Mouse (Mus musculus): ENCODE measurements around the gene Zfr2. TPM values are rescaled to one million over a fixed set of nuclear protein-coding genes. Genes with fewer than 3 reads are reported as not detected.
A peak's percentile ranks its signal among the peaks of the same experiment; 100 is the strongest.

Zfr2 gene
- polyA plus RNA-seq, 1 experiment from 2014 or later: 10.0 TPM

- Histone ChIP-seq H3K9ac (no peak overlapping the region), H3K27ac (no peak overlapping the region), H3K4me2 (no peak overlapping the region), H3K4me1 (peaks cover 20% of the 10 kb centered on the region), H3K36me3 (replicated peaks) (no peaks in the 10 kb centered on the region; the same call in 1 of the 2 replicates), H3K4me3 (replicated peaks) (no peak overlapping the region), H3K27me3 (peaks cover 51% of the 10 kb centered on the region), H3K9me3 (no peaks in the 10 kb centered on the region)
- no peak for ATAC-seq (ENCODE audit: low FRiP score)
- WGBS: 81% methylated on average over 2 of the region's 2 CpGs
Measured at GRCm38 (mm10) chr10:81238618-81239017, 5.7 kb downstream of the Zfr2 start.

- no peak overlapping the region for H3K9ac ChIP-seq
- no peak for ATAC-seq (ENCODE audit: low FRiP score)
- no peak overlapping the region for H3K4me3 ChIP-seq (replicated peaks)
- no peak overlapping the region for H3K4me2 ChIP-seq
- 17% methylated on average over 13 of the region's 13 CpGs for WGBS
- peaks cover 23% of the 10 kb centered on the region for H3K4me1 ChIP-seq
- no peaks in the 10 kb centered on the region; the same call in 1 of the 2 replicates for H3K36me3 ChIP-seq (replicated peaks)
- H3K27me3 ChIP-seq: peaks cover 61% of the 10 kb centered on the region
- no peak overlapping the region for H3K27ac ChIP-seq
- no peaks in the 10 kb centered on the region for H3K9me3 ChIP-seq
Measured at GRCm38 (mm10) chr10:81240876-81241275, 7.9 kb downstream of the Zfr2 start.

GRCm38 (mm10) chr10:81242021-81242420, 9.1 kb downstream of the Zfr2 start:
- Histone ChIP-seq H3K27ac (no peak overlapping the region), H3K4me2 (no peak overlapping the region), H3K27me3 (peaks cover 61% of the 10 kb centered on the region), H3K9me3 (no peaks in the 10 kb centered on the region), H3K9ac (no peak overlapping the region), H3K4me3 (replicated peaks) (no peak overlapping the region), H3K36me3 (replicated peaks) (no peaks in the 10 kb centered on the region; the same call in 1 of the 2 replicates), H3K4me1 (peaks cover 23% of the 10 kb centered on the region)
- 92% methylated on average over 16 of the region's 16 CpGs for WGBS
- no peak for ATAC-seq (ENCODE audit: low FRiP score)

- Histone ChIP-seq H3K4me1 (peaks cover 17% of the 10 kb centered on the region), H3K27ac (no peak overlapping the region), H3K36me3 (replicated peaks) (no peaks in the 10 kb centered on the region), H3K9ac (no peak overlapping the region), H3K27me3 (peaks cover 47% of the 10 kb centered on the region), H3K9me3 (no peaks in the 10 kb centered on the region), H3K4me2 (peak overlapping the region; percentile 25; the same call in 1 of the 2 replicates), H3K4me3 (replicated peaks) (no peak overlapping the region)
- ATAC-seq (ENCODE audit: low FRiP score): peak; percentile 5; the same call in 1 of the 2 replicates
- 75% methylated on average over 4 of the region's 4 CpGs for WGBS
Measured at GRCm38 (mm10) chr10:81244146-81244545, 11.2 kb downstream of the Zfr2 start.

- Histone ChIP-seq H3K4me2 (peak overlapping the region; percentile 25; the same call in 1 of the 2 replicates), H3K27me3 (peaks cover 43% of the 10 kb centered on the region), H3K27ac (no peak overlapping the region), H3K4me3 (replicated peaks) (0 out of 2 replicates have a peak overlapping the region, but pooled peaks have one; percentile 4), H3K9me3 (no peaks in the 10 kb centered on the region), H3K9ac (no peak overlapping the region; the same call in 1 of the 2 replicates), H3K4me1 (peaks cover 13% of the 10 kb centered on the region), H3K36me3 (replicated peaks) (no peaks in the 10 kb centered on the region)
- ATAC-seq (ENCODE audit: low FRiP score): peak; percentile 79
- 8% methylated on average over 17 of the region's 17 CpGs for WGBS
Measured at GRCm38 (mm10) chr10:81244595-81244994, 11.6 kb downstream of the Zfr2 start.

- H3K36me3 ChIP-seq (replicated peaks): no peaks in the 10 kb centered on the region
- peaks cover 7% of the 10 kb centered on the region; the same call in 1 of the 2 replicates for H3K4me1 ChIP-seq
- 84% methylated on average over 6 of the region's 6 CpGs for WGBS
- H3K4me2 ChIP-seq: no peak overlapping the region
- no peak overlapping the region; the same call in 1 of the 2 replicates for H3K9ac ChIP-seq
- no peaks in the 10 kb centered on the region for H3K9me3 ChIP-seq
- H3K4me3 ChIP-seq (replicated peaks): no peak overlapping the region
- no peak for ATAC-seq (ENCODE audit: low FRiP score)
- no peak overlapping the region for H3K27ac ChIP-seq
- peaks cover 37% of the 10 kb centered on the region for H3K27me3 ChIP-seq
Measured at GRCm38 (mm10) chr10:81245166-81245565, 12.2 kb downstream of the Zfr2 start.

- H3K9ac ChIP-seq: no peak overlapping the region
- H3K27ac ChIP-seq: no peak overlapping the region
- H3K4me3 ChIP-seq (replicated peaks): no peak overlapping the region
- 86% methylated on average over 2 of the region's 2 CpGs for WGBS
- H3K36me3 ChIP-seq (replicated peaks): no peaks in the 10 kb centered on the region
- H3K9me3 ChIP-seq: no peaks in the 10 kb centered on the region
- H3K4me1 ChIP-seq: peaks cover 13% of the 10 kb centered on the region
- peaks cover 41% of the 10 kb centered on the region for H3K27me3 ChIP-seq
- no peak for ATAC-seq (ENCODE audit: low FRiP score)
- H3K4me2 ChIP-seq: no peak overlapping the region
Measured at GRCm38 (mm10) chr10:81247804-81248203, 14.8 kb downstream of the Zfr2 start.

- WGBS: 77% methylated on average over 8 of the region's 8 CpGs
- Histone ChIP-seq H3K27ac (no peak overlapping the region), H3K9me3 (no peaks in the 10 kb centered on the region), H3K4me2 (no peak overlapping the region), H3K4me1 (peaks cover 15% of the 10 kb centered on the region), H3K9ac (no peak overlapping the region), H3K4me3 (replicated peaks) (no peak overlapping the region), H3K36me3 (replicated peaks) (no peaks in the 10 kb centered on the region), H3K27me3 (peaks cover 42% of the 10 kb centered on the region)
- ATAC-seq (ENCODE audit: low FRiP score): no peak
Measured at GRCm38 (mm10) chr10:81249442-81249841, 16.5 kb downstream of the Zfr2 start.

GRCm38 (mm10) chr10:81252424-81253419, 19.8 kb downstream of the Zfr2 start, which contains the start of gene Matk:
Gene Matk, plus strand, starts transcription at chr10:81252935.
- H3K4me1 ChIP-seq: peaks cover 16% of the 10 kb centered on the region
- ATAC-seq (ENCODE audit: low FRiP score): peak; percentile 67
- peaks cover 69% of the 10 kb centered on the region for H3K27me3 ChIP-seq
- WGBS: 7% methylated on average over 44 of the region's 44 CpGs
- no peak within 1 kb of the TSS; the same call in 1 of the 2 replicates for H3K9ac ChIP-seq
- H3K36me3 ChIP-seq (replicated peaks): no peaks in the 10 kb centered on the region
- no peaks in the 10 kb centered on the region for H3K9me3 ChIP-seq
- no peak within 1 kb of the TSS for H3K27ac ChIP-seq
- H3K4me3 ChIP-seq (replicated peaks): peak within 1 kb of the TSS; percentile 27
- peak within 1 kb of the TSS; percentile 49 for H3K4me2 ChIP-seq

GRCm38 (mm10) chr10:81254886-81255285, 21.9 kb downstream of the Zfr2 start:
- H3K4me1 ChIP-seq: peaks cover 29% of the 10 kb centered on the region
- WGBS: 59% methylated on average over 1 of the region's 1 CpGs
- no peak for ATAC-seq (ENCODE audit: low FRiP score)
- no peaks in the 10 kb centered on the region for H3K36me3 ChIP-seq (replicated peaks)
- no peak overlapping the region for H3K27ac ChIP-seq
- H3K27me3 ChIP-seq: peaks cover 91% of the 10 kb centered on the region
- H3K4me3 ChIP-seq (replicated peaks): no peak overlapping the region
- no peak overlapping the region for H3K4me2 ChIP-seq
- H3K9ac ChIP-seq: no peak overlapping the region
- no peaks in the 10 kb centered on the region for H3K9me3 ChIP-seq

- Histone ChIP-seq H3K4me1 (peaks cover 30% of the 10 kb centered on the region), H3K27me3 (peaks cover 76% of the 10 kb centered on the region), H3K9me3 (no peaks in the 10 kb centered on the region; the same call in 1 of the 2 replicates), H3K9ac (peak overlapping the region; percentile 61), H3K27ac (no peak overlapping the region), H3K4me2 (peak overlapping the region; percentile 81), H3K36me3 (replicated peaks) (peaks cover 13% of the 10 kb centered on the region), H3K4me3 (replicated peaks) (peak overlapping the region; percentile 48)
- WGBS: 1% methylated on average over 62 of the region's 62 CpGs
- no peak; the same call in 1 of the 2 replicates for ATAC-seq (ENCODE audit: low FRiP score)
Measured at GRCm38 (mm10) chr10:81257158-81258039, 24.4 kb downstream of the Zfr2 start.

Measured in forebrain, embryonic 12.5 days (tissue).